Mouse (Mus musculus) spleen, adult 18-20 months (tissue): ENCODE results near the gene Myo1e.
"Not testable (repeated sequence)": the region's sequence is repeated elsewhere in the genome, so short reads cannot be mapped to it uniquely, and the experiment has no call there.

Source experiments
- DNase-seq, 2 experiments: peaks; one replicate each; pipeline ENCODE4 v3.0.0; 2022; ENCODE audit warnings: mixed read lengths in 2 of 2

Myo1e gene

DNA sequence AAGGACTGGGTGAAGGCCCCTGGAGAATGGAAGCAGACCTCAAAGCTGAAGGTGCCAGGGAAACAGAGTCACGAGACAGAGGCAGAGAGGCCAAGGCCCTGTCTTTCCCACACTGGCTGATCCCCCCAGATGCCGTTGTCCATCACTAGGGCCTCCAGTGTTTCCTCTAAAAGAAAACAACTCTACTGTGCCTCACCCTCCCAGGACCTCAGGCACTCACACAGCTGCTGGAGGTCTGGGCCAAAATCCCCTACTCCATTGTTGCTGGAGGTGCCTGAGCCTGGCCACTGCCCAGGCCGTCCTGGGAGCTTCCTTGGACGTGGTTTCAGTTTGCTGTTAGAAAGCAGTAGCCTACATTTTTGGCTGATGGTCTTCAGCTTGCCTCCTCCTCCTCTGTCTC, 47.9 kb downstream of the Myo1e start:
- no peak for DNase-seq

DNA sequence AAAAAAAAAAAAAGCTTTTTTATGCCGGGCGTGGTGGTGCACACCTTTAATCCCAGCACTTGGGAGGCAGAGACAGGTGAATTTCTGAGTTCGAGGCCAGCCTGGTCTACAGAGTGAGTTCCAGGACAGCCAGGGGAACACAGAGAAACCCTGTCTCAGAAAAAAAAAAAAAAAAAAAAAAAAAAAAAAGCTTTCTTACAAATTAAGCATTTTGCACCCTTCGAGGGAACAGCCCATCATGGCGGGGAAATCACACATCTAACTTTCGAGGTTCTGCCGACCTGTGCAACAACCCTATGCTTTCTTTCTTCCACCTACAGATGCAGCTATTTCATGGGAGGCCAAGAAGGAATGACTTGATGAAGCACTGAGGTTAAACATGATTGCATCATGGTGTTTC, 48.9 kb downstream of the Myo1e start:
- DNase-seq = not testable (repeated sequence)

DNA sequence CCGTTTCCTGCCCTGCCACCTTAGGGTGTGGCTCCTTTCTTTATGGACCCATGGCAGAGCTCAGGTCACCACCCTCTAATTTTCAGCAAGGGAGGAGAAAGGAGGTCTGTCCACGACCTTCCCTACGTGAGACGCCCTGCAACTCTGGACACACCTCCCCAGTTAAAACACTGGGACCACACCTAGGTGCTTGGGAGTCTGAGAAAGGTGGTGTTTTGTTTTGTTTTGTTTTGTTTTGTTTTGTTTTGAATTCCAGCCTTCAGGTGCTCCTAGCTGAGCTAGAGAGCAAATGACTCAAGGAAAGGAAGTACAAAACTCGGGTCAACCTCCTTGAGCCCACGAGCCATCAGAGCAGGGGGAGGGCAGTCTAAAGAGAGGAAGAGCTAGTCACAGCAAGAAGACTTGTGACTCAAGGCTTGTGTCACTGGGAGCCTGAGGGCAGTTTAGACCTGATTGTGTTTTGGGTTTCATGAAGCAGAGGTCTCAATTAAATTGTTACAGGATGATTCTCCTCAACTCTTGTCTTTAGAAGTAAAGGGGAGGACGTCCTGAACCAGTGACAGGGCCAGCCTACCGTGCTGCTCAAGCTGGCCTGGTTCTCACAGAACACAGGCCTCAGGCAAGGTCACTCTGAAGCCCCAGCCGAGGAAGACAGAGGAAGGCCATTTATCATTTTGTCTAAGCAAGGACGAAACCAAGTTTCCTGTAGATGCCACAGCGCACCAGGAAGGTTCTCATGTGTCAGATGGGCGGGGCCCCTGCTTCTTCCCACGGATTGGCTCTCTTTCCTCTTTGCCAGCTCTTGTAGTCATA, 50.3 kb downstream of the Myo1e start:
- DNase-seq = no peak

DNA sequence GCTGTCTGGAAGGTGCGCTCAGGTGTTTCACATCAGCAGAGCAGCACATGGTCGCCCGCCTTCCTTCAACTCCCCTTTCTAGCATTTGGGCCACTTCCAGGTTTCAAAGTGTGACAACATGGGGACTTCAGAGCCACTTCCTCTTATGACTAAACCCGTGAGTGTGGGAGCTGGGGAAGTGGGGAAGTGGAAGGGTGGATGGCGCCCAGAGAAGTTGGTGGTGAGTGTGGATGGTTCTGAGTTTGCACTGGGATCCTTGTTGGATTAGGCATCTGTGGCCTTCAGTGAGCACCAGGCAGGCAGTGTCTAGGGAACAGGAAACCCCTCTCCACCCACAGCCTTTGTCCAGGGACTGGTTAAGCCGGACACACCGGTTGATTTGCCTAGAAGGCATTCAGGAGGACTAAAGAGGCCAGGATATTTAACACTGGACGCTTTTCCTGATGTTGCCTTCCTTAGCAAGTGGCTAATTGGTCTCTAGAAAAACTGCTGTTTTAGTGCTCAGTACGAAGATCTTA, 53.2 kb downstream of the Myo1e start:
- DNase-seq = no peak

DNA sequence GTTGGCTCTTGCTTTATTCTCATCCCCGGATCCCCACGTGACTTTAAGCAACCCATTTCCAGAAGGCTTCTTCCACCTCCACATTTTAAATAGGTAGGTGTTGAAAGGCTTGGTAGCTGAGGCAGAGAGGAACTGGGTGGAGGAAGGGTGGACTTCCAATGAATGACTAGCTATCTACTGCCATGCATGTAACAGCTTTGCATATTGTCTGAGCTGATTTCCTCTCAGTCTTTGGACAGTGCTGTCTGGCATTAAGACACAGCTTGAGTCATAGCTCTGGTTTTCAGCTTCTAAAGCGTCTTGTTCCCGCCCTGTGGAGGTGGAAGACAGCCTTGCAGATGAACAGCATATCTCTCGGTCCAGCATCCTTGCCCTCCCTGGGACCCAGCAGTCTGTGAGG, 54.5 kb downstream of the Myo1e start:
- no peak for DNase-seq

DNA sequence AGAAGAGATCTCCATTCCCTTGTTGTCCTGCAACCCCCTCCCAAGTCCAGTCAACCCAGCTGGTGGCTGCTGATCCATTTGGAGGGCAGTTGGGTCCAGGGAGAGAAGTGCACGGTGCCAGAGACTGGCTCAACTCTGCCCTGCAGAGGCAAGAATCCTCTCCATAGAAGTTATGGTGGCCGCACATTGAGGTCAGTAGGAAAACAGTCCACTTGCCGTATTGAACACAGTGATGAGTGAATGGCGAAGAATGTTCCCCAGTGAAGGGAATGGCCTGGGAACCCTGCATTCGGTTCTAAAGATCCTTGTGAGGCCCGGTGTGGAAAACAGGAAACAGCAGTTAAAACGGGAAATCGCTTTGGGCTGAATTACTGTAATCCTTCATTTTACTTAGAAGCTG, 56.0 kb downstream of the Myo1e start:
- no peak for DNase-seq

DNA sequence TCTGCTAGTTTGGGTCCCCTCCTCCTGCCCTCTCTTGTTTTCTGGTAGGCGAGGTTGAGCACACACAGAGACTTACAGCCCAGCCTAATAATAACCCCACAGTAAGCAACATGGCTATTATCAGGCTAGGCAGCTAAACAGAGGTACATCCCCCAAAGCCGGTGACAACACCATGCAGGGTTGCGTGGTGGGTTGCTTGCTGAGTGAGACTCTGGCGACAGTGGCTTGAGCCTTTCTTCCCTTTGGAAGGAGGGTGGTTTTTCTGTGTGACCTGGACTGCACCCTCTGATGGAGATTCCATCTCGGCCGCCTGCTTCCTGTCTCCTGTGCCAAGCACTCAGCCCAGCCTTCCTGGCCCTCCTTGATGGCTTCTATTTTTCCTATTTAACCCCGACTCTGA, 56.6 kb downstream of the Myo1e start:
- DNase-seq = no peak

DNA sequence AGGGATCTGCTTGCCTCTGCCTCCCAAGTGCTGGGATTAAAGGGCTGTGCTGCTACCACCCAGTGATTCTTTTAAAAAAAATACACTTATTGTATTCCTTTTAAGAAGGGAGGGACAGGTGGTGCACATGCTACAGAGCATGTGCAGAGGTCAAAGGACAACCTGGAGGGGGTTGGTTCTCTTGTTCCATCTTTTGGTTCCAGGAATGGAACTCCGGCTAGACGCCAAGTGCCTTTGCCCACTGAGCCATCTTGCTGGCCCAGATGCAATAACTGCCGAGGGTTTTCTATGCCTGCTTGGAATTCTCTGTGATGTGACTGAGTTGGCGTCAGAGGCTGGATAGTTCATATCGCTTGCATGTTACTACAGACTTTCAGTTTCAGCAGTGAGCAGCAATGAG, 58.4 kb downstream of the Myo1e start:
- DNase-seq = no peak

DNA sequence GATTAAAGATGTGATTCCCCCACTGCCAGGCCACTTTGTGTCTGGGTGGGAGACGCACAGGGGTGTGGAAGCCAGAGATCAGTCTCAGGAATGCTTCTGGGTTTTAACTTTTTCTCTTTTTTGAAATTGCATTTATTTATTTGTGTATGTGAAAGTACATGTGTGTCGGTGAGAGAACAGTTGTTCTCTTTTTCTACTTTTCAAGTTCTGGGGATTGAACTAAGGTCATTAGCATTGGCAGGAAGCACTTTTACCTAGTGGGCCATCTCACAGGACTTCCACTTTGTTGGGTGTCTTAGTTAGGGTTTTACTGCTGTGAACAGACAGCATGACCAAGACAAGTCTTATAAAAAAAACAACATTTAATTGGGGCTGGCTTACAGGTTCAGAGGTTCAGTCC, 59.0 kb downstream of the Myo1e start:
- DNase-seq = no peak

DNA sequence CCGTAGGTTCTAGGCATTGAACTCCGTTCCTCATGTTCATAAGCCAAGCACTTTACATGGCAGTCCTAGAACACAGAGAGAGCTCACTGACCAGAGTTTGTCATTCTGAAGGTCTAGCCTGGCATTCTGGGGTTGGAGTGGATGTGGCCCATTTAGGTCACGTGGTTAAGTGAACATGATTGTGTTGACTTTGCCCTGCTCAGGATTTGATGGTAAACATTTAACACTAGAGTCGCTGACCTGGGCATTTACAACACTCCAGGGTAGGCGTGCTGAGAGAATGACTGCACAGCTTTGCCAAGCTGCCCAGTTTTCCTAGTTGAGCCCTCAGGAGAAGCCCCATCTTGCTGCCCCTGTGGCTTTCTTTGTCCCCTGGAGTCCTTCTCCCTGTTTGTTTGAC, 60.0 kb downstream of the Myo1e start:
- no peak for DNase-seq

DNA sequence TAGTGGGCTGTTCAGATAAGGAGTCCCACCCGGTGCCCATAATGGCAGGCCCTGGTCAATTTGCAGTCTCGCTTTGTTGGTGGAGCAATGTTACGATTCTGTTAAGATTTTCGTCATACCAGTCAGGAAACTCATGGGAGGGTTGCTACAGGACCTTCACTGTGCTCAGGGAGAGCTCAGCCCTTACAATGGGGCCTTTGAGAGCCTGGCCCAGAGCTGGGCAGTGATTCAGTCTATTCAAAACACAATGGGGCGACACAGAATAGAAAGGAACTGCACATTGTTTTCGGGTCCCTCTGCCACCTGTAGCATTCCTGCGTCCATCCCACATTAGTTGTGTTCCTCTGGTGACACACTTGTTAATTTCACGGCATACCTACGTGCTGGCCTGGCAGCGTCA, 62.2 kb downstream of the Myo1e start:
- DNase-seq = no peak

DNA sequence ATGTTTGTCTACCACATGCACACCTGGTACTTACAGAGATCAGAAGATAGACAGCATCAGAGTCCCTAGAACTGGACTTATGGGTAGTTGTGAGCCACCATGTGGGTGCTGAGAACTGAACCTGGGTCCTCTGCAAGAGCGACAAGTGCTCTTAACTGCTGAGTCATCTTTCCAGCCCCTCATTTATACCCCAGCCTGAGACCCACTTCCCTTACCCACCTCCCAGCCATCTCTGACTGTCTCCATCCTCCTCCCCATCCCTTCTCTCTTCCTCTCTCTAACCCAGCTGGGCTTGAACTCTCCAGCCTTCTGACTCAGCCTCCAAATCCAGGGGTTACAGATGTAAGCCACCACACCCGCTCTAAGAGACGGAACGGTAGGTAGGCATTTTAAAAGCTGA, 63.3 kb downstream of the Myo1e start:
- no peak for DNase-seq

DNA sequence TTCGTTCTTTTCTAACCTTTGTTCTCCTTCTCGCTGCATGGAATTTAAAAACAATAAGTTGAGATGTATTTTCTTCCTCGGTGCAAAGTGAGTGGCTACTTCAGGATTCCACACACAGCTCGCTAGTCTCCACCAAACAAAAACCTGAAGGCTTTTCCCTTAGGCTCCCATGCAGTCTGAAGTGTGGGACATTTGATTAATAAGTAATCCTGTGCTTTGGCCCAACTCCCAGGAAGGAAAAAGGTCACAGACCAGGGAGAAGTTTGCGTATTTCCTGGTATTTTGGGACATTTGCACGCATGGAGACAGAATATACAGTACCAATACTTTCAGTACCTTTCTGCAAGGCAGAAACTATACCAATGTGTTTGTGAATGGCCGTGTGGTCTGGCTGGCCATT, 64.0 kb downstream of the Myo1e start:
- no peak for DNase-seq

DNA sequence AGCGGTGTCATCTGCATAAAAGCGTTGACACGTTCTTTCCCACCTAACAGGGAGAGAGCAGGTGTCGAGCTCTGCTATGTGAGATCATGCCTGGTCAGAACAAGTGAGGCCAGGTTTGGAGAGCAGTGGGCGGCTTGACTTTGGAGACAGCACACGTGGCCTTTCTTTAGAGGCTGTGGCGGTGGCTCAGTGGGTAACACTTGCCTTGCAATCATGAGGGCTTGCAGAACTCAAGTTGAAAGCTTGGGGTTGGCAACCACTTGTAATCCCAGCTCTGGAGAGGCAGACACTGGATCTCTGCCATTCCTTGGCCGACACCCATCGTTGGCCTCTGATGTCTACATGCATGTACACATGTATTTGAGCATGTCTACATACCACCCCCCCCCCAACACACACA, 64.5 kb downstream of the Myo1e start:
- DNase-seq = no peak

DNA sequence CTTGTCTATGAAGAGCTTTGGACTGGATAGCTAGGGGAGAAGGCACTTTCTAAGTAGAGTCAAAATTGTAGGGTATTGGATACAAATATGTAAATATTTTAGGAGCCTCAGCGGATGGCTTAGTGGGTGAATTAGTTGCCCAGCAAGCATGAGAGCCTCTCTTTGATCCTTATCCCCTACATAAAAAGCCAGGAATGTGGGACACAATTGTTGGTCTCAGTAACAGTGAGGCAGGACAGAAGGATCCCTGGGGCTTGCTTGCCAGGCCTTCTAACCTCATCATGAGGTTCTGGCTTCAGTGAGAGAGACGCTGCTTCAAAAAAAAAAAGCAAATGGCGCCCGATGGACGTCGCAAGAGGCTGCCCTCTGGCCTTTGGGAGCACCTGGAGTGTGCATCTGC, 66.9 kb downstream of the Myo1e start:
- DNase-seq = no peak

DNA sequence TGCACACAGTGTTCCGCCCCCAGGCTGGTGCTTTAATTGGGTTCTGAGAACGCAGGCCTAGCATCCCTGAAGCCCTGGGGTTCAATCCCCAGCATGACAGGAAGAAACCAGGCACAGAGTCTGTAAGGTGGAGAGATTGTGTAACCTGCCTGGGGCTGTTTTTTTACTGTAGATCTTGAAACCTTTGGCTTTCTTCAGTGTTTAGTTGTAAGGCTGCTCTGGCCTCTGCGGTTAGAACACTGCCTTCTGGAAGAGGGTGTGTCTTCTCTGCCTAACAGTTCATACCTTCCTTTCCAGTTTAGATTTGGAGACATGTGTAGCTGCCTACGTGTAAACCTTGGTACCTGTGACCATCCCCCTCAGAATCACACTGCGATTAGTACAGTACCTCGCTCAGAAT, 67.3 kb downstream of the Myo1e start:
- no peak for DNase-seq

DNA sequence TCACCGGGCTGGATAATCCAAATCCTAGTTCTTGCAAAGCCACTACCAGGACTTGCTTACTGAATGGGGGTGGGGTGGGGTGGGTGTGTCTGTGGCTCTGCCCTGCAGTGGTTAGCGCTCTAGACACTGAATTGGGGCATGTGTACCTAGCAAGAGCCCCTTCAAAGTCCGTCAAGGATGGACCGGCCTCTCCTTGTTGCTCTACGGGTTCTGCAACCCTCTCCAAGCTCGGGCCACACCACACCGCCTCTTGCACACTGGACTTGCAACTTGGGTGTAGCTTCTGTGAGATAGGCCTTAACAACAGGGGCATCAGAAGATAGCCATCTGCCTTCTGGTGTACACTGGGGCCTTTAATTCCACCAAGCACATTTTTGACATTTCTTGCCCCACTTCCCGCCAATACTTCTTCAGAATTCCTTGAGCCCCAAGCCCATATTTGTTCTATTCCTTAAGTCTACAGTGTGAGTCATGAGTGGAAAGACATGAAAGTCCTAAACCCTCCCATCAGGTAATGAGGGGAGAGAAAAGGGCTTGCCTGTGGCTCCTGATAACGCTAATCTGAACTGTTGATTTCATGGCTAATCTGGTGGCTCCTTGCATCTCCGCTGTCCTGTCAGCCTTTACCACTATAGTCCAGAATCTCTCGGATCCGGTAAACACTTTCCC, 67.9 kb downstream of the Myo1e start:
- no peak for DNase-seq

DNA sequence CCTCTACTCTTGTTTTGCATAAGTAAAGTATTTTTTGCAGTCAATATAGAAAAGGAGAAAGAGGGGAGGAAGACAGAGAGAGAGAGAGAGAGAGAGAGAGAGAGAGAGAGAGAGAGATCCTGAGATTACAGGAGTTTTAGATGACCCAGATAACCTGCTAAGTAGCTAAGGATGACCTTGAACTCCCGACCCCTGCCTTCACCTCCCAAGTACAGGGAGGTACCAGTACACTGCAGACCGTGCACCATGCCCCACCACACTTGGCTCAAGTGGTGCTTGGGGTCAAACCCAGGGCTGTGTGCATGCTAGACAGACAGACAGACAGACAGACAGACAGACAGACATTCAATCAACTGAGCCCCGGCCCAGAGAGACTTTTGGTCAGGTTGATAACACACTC, 69.9 kb downstream of the Myo1e start:
- DNase-seq = no peak

DNA sequence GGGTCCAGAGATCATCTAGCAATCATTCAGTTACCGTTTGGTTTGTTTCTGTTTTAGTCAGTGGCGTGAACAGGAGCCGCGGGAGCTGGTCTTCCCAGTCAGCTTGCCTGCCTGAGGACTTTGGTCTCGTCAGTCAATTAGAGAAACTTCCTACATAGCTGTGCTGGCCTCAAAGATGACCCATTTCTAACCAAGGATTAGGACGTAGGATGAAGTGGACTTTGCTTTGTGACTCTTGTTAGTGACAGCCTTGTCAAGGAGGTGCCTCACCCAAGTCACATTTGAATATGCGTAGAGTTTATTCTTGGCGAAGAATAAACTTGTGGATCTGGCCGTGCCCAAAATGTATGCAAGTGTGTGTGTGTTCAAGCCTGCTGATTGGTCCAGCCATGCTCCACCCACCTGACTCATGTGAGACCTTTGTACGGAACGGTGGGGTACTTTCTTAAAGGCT, 70.4 kb downstream of the Myo1e start:
- no peak for DNase-seq

DNA sequence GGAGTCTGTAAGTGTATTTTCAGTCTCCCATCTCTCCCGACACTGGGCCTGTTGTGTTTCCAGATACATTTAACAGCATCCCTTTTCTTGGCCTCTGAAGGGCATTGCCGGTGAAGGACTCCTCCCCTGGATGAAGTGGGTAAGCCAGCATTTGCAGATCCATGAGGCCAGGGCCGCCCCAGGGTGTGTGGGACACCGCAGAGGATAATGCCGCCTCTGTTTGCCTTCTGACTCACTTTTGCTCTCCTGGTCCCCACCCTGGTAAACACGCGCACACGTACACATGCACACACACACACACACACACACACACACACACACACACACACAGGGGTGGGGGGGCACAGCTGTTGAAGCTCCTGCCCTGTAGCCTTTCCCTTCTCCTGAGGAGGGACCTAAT, 74.3 kb downstream of the Myo1e start:
- DNase-seq = no peak

DNA sequence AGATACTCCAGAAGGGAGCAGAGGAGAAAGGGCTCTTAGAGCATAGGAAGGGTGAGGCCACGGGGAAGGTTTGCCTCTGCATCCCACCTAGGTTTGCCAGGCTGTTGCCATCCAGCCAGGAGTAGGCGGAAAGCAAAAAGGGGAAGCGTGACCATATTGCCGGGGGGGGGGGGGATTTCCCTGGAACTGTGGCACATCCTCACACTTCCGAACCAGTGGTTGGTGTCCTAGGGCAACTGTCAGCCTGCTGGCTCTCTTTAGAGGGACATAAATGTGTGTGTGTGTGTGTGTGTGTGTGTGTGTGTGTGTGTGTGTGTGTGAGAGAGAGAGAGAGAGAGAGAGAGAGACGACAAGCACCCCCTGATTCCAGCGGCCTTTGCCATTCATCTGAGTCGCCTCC, 75.0 kb downstream of the Myo1e start:
- DNase-seq = no peak

DNA sequence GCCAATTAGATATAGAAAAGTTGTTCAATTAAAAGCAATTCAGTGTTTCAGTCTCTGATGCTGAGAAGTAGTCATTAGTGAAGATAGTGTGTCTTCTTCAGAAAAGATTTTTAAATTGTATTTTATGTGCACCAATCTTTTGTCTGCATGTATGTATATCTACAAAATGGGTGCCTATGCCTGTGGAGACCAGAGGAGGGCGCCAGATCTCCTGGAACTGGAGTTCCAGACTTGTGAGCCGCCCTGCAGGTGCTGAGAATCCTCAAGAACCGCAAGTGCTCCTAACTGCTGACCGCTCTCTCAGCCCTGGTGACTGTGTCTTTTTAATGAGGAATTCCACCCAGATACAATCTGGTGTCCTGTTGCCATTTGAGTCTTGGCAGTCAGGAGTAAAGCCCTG, 76.0 kb downstream of the Myo1e start:
- no peak for DNase-seq

DNA sequence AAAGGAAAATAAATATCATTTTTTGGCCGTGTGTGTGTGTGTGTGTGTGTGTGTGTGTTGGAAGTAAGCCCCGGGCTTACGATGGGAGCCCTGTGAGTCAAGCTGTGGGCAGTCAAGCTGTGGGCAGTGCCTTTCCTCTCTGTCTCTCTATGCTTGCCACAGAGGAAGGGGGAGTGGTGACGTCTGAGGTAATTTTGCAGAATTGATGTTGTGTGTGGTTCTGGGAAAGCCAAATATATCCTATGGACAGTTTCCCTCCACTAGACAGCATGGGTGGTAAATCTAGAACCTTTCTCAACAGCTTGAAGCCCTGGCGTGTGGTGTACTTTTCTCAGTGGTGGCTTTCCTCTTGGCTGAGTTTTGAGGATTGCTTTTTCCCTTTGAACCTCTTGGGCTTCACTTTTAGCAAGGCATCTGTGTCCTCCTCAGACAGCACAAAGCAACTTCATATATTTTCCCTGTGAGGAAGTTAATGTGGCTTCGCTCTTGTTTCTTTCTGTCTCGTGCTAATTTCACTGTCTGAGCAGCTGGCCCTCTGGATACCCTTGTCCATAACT, 77.5 kb downstream of the Myo1e start:
- DNase-seq = no peak

DNA sequence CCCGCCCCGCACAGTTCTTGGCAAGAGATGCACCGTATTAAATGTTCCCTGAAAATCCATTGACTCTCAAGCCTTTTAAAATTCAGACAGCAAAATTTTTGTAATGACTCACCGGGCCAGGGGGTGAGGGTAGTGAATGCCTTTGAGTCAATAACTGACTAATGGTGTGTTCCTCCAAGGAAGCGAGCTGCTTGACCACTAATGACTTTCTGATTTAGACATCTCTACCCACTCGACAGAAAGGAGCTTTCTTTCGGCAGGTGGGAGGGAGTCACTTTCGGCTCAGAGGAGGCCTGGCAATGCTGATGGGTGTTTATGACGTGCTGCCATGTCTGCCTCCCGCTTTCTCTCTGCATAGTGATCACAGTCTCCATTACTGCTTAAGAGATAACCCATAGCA, 83.6 kb downstream of the Myo1e start:
- no peak for DNase-seq
